8 mouse cellular contexts compared by ENCODE assay signal in genomic region chr8:83698661-83699453, GRCm38 (mm10). TPM values are rescaled to one million over a fixed set of nuclear protein-coding genes. Genes with fewer than 3 reads are reported as not detected.
DNase-seq lines count a peak whose midpoint lies in the region; ATAC-seq and TF ChIP-seq lines count a peak whose summit lies in the region.

TSS of gene Pkn1 (minus strand) at chr8:83699179.

- H3K27me3 ChIP-seq in forebrain, embryonic 11.5 days (ENCODE audit: control insufficient read depth, insufficient read depth, low read length): no peaks in the 10 kb centered on the region
- H3K27me3 ChIP-seq in lung, embryonic 14.5 days (ENCODE audit: insufficient read depth, low read length): no peaks in the 10 kb centered on the region
- no peaks in the 10 kb centered on the region for H3K27me3 ChIP-seq in thymus, adult 2 months (ENCODE audit: control insufficient read depth, insufficient read depth, low read length)

- H3K4me3 ChIP-seq in forebrain, embryonic 11.5 days (ENCODE audit: low read depth, low read length): peak within 1 kb of the TSS; percentile 92
- peak within 1 kb of the TSS; percentile 87 for H3K4me3 ChIP-seq in lung, embryonic 14.5 days (ENCODE audit: low read depth, low read length)
- peak within 1 kb of the TSS; percentile 81 for H3K4me3 ChIP-seq in thymus, adult 2 months (ENCODE audit: control insufficient read depth, insufficient read depth, low read length)

- peak; percentile 94 for ATAC-seq in forebrain, embryonic 11.5 days (replicated peaks; ENCODE audit: low FRiP score)
- ATAC-seq in lung, embryonic 14.5 days (ENCODE audit: insufficient read depth): peak; percentile 92
- no peak for ATAC-seq in neutrophil, adult 5-6 weeks (ENCODE audit: extremely low read depth, insufficient number of reproducible peaks, low FRiP score, poor library complexity, severe bottlenecking)

- H3K9ac ChIP-seq in forebrain, embryonic 11.5 days (ENCODE audit: low read length): peak within 1 kb of the TSS; percentile 93
- H3K9ac ChIP-seq in lung, embryonic 14.5 days: peak within 1 kb of the TSS; percentile 92

- no peaks in the 10 kb centered on the region for H3K9me3 ChIP-seq in forebrain, embryonic 11.5 days (ENCODE audit: control insufficient read depth, low read length)
- H3K9me3 ChIP-seq in lung, embryonic 14.5 days (ENCODE audit: low read depth, low read length): no peaks in the 10 kb centered on the region; the same call in 1 of the 2 replicates

- peak; percentile 75 for DNase-seq in CD4-positive, CD25-positive, alpha-beta regulatory T cell, adult 2 months (ENCODE audit: low read depth, low spot score)
- DNase-seq in brain, embryonic 14.5 days (ENCODE audit: low read depth): peak; percentile 91
- peak; percentile 92 for DNase-seq in forebrain, embryonic 11.5 days (ENCODE audit: low spot score)
- DNase-seq in heart, postnatal 14 days: peak; percentile 83 to 88
- DNase-seq in large intestine, adult 2 months (ENCODE audit: low read depth, low spot score): peak; percentile 43
- DNase-seq in lung, embryonic 14.5 days: peak; percentile 90
- DNase-seq in thymus, adult 2 months: peak; percentile 69

- peak within 1 kb of the TSS; percentile 95 for H3K4me2 ChIP-seq in forebrain, embryonic 11.5 days (ENCODE audit: low read depth, low read length, severe bottlenecking)
- peak within 1 kb of the TSS; percentile 98 for H3K4me2 ChIP-seq in lung, embryonic 14.5 days

- H3K36me3 ChIP-seq in forebrain, embryonic 11.5 days (ENCODE audit: control insufficient read depth, insufficient read depth, low read length): no peaks in the 10 kb centered on the region
- no peaks in the 10 kb centered on the region for H3K36me3 ChIP-seq in lung, embryonic 14.5 days (ENCODE audit: insufficient read depth)
- no peaks in the 10 kb centered on the region for H3K36me3 ChIP-seq in thymus, adult 2 months (ENCODE audit: control insufficient read depth, insufficient read depth, low read length)

- H3K4me1 ChIP-seq in forebrain, embryonic 11.5 days (replicated peaks; ENCODE audit: control insufficient read depth, insufficient read depth, low read length): peaks cover 1% of the 10 kb centered on the region; the same call in 1 of the 2 replicates
- peaks cover 11% of the 10 kb centered on the region; the same call in 1 of the 2 replicates for H3K4me1 ChIP-seq in lung, embryonic 14.5 days (ENCODE audit: insufficient read depth)
- H3K4me1 ChIP-seq in thymus, adult 2 months (replicated peaks; ENCODE audit: control insufficient read depth, insufficient read depth, low read length): peaks cover 42% of the 10 kb centered on the region

- intact Hi-C loops in heart, postnatal 14 days (cut with DNase I): loop anchor here (2.0 to 5.0 kb wide), 2 partner anchors 16 to 37 kb away; partner anchors contain the start of gene Ddx39

- peak within 1 kb of the TSS; percentile 51 for H3K27ac ChIP-seq in forebrain, embryonic 11.5 days (ENCODE audit: low read depth, low read length)
- peak within 1 kb of the TSS; percentile 87 for H3K27ac ChIP-seq in lung, embryonic 14.5 days (ENCODE audit: low read depth)
- H3K27ac ChIP-seq in thymus, adult 2 months (ENCODE audit: control insufficient read depth, insufficient read depth, low read length): peak within 1 kb of the TSS; percentile 97

- WGBS in forebrain, embryonic 11.5 days: under 1% methylated on average over 49 of the region's 85 CpGs
- whole genome bisulfite sequencing in large intestine, adult 2 months: under 1% methylated on average over 85 of the region's 85 CpGs
- under 1% methylated on average over 77 of the region's 85 CpGs for WGBS in lung, embryonic 14.5 days
- WGBS in thymus, adult 2 months: under 1% methylated on average over 83 of the region's 85 CpGs

- TF ChIP-seq CTCF in brain, embryonic 14.5 days (IDR thresholded peaks at IDR 0.05; ENCODE audit: borderline replicate concordance, extremely low read depth, insufficient read depth, insufficient read length): peak; percentile 19; the same call in 1 of the 2 replicates
- TF ChIP-seq CTCF in lung, embryonic 14.5 days (IDR thresholded peaks at IDR 0.05; ENCODE audit: low read depth): no peak
- TF ChIP-seq CTCF in thymus, adult 2 months (IDR thresholded peaks at IDR 0.05; ENCODE audit: borderline replicate concordance, control insufficient read depth, extremely low read depth, insufficient read depth, low read length, poor library complexity): no peak

- TF ChIP-seq POLR2A in brain, embryonic 14.5 days (IDR thresholded peaks at IDR 0.05; ENCODE audit: borderline replicate concordance, extremely low read depth, insufficient read depth, insufficient read length, poor library complexity, severe bottlenecking): peak; percentile 92
- peak; percentile 73; the same call in 1 of the 2 replicates for TF ChIP-seq POLR2A in thymus, adult 2 months (IDR thresholded peaks at IDR 0.05; ENCODE audit: control insufficient read depth, extremely low read depth, insufficient read depth, low read length, poor library complexity)

RNA-seq across cellular contexts. Expression of gene Pkn1, which starts in this region (rescaled TPM):
- 65.5 and 74.6 TPM in 2 replicates for polyA plus RNA-seq in brain, embryonic 14.5 days (2012; rRNA removed)
- 28.3 and 31.6 TPM in 2 replicates for polyA plus RNA-seq in forebrain, embryonic 11.5 days (2014; fragmentation: Nextera tagmentation; extraction: Ambion mirVana)
- total RNA-seq in heart, postnatal 14 days (2021): 10 to 100 TPM; 60.5 to 61.1 TPM
- polyA plus RNA-seq in large intestine, adult 2 months (2012; rRNA removed): 87.2 and 107 TPM in 2 replicates
- 35.8 and 37.7 TPM in 2 replicates for polyA plus RNA-seq in lung, embryonic 14.5 days (2014; fragmentation: Nextera tagmentation; extraction: Ambion mirVana)
- 321 and 387 TPM in 2 replicates for total RNA-seq in neutrophil, adult 5-6 weeks (2017)
- polyA plus RNA-seq in thymus, adult 2 months (2012; rRNA removed): 321 and 324 TPM in 2 replicates
